Mouse (Mus musculus): ENCODE measurements at regions not wholly inside any gene's neighbourhood (a gene's known extent, or its start where the extent isn't known, plus 50 kb on each side); places are given as distances from the start of the nearest gene placed in this dataset. TPM values are rescaled to one million over a fixed set of nuclear protein-coding genes. Genes with fewer than 3 reads are reported as not detected.
"Not testable (repeated sequence)": the region's sequence is repeated elsewhere in the genome, so short reads cannot be mapped to it uniquely, and the experiment has no call there.

DNA sequence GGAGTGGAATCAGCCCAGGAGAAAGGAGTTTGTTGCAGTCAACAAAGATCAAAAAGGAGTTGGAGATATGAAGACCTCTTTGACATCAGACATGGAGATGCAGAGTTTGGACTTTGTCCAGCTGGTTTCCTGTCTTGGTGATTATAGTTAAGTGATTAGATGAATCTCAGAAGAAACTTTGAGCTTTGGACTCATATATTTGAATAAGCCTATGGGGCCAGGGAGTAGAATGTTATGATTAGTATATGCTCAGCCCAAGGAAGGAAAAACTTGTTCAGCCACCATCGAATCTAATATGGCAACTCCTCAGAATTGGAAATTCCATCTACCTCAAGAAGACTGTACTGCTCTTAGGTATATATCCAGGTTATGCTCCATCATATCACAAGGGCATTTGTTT is 137.6 kb upstream of the Klhl1 start:
- no peak for ATAC-seq (ENCODE audit: insufficient read depth, low read depth)

DNA sequence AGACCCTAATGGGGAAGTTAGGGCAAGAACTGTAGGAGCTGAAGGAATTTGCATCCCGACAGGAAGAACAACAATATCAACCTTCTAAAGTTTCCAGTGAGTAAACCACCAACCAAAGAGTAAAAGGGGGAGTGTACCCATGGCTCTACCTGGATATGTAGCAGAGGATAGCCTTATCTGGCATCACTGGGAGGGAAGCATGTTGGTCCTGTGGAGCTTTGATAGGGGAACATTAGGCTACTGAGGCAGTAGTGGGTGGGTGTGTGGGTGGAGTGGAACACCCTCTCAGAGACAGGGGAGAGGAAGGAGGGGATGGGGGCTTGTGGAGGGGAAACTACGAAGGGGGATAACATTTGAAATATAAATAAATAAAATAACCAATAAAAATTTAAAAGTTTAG is 111.4 kb upstream of the Klhl1 start:
- TF ChIP-seq CTCF (IDR thresholded peaks at IDR 0.05; ENCODE audit: low read depth) (no peak), EP300 (IDR thresholded peaks at IDR 0.05; ENCODE audit: low read depth) (no peak)
- 61% methylated on average over 2 of the region's 2 CpGs for WGBS
- Histone ChIP-seq H3K27ac (ENCODE audit: low read depth) (no peak overlapping the region), H3K36me3 (replicated peaks; ENCODE audit: control insufficient read depth, insufficient read depth, low read length) (no peaks in the 10 kb centered on the region), H3K4me2 (ENCODE audit: low read depth, low read length) (no peak overlapping the region), H3K27me3 (ENCODE audit: control insufficient read depth, insufficient read depth, low read length) (no peaks in the 10 kb centered on the region), H3K9ac (replicated peaks; ENCODE audit: low read depth, low read length) (no peak overlapping the region), H3K9me3 (replicated peaks; ENCODE audit: control insufficient read depth, low read length) (no peaks in the 10 kb centered on the region), H3K4me3 (ENCODE audit: low read depth, low read length) (no peak overlapping the region), H3K4me1 (ENCODE audit: control insufficient read depth, insufficient read depth) (no peaks in the 10 kb centered on the region)
- ATAC-seq (ENCODE audit: insufficient read depth, low read depth) (no peak), DNase-seq (ENCODE audit: low spot score) (no peak)

More for the DNA sequence above, 137.6 kb upstream of the Klhl1 start:
- H3K4me2 ChIP-seq (ENCODE audit: low read depth, low read length), result no peak overlapping the region
- no peak overlapping the region for H3K27ac ChIP-seq (ENCODE audit: low read depth)
- no peak overlapping the region for H3K9ac ChIP-seq (replicated peaks; ENCODE audit: low read depth, low read length)
- no peaks in the 10 kb centered on the region for H3K36me3 ChIP-seq (replicated peaks; ENCODE audit: control insufficient read depth, insufficient read depth, low read length)
- no peak overlapping the region for H3K4me3 ChIP-seq (ENCODE audit: low read depth, low read length)
- TF ChIP-seq CTCF (IDR thresholded peaks at IDR 0.05; ENCODE audit: low read depth) (no peak), EP300 (IDR thresholded peaks at IDR 0.05; ENCODE audit: low read depth) (no peak)
- WGBS, result 89% methylated on average over 1 of the region's 1 CpGs
- DNase-seq (ENCODE audit: low spot score), result no peak
- H3K4me1 ChIP-seq (ENCODE audit: control insufficient read depth, insufficient read depth), result no peaks in the 10 kb centered on the region
- no peaks in the 10 kb centered on the region for H3K9me3 ChIP-seq (replicated peaks; ENCODE audit: control insufficient read depth, low read length)
- no peaks in the 10 kb centered on the region for H3K27me3 ChIP-seq (ENCODE audit: control insufficient read depth, insufficient read depth, low read length)

GRCm38 (mm10) chr14:96606736-96607135 is 87.8 kb upstream of the Klhl1 start:
- DNase-seq (ENCODE audit: low spot score) (no peak), ATAC-seq (ENCODE audit: insufficient read depth, low read depth) (no peak)
- H3K4me2 ChIP-seq (ENCODE audit: low read depth, low read length), result no peak overlapping the region
- WGBS, result 73% methylated on average over 4 of the region's 4 CpGs
- no peaks in the 10 kb centered on the region for H3K27me3 ChIP-seq (ENCODE audit: control insufficient read depth, insufficient read depth, low read length)
- no peaks in the 10 kb centered on the region for H3K36me3 ChIP-seq (replicated peaks; ENCODE audit: control insufficient read depth, insufficient read depth, low read length)
- no peaks in the 10 kb centered on the region for H3K9me3 ChIP-seq (replicated peaks; ENCODE audit: control insufficient read depth, low read length)
- TF ChIP-seq EP300 (IDR thresholded peaks at IDR 0.05; ENCODE audit: low read depth) (no peak), CTCF (IDR thresholded peaks at IDR 0.05; ENCODE audit: low read depth) (no peak)
- H3K27ac ChIP-seq (ENCODE audit: low read depth), result no peak overlapping the region
- H3K4me3 ChIP-seq (ENCODE audit: low read depth, low read length), result no peak overlapping the region
- H3K9ac ChIP-seq (replicated peaks; ENCODE audit: low read depth, low read length), result no peak overlapping the region
- H3K4me1 ChIP-seq (ENCODE audit: control insufficient read depth, insufficient read depth), result no peaks in the 10 kb centered on the region

DNA sequence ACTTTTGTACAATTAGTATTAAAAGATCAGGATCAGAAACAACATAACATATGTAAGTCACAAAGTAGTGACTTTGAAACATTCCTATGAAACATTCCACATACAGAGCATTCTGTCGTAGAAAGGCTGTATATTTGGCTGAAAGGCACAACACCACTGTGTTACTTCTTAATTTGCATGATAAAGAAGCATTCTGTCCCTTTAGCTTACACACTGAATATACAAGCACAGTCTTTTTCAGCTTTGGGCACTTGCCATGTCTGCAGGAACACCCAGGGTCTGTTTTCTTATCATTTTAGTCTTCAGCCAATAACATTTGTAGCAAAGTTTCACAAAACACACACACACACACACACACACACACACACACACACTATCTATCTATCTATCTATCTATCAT is 82.2 kb upstream of the Klhl1 start:
- ATAC-seq (ENCODE audit: insufficient read depth, low read depth); H3K27ac ChIP-seq (ENCODE audit: low read depth); H3K4me1 ChIP-seq (ENCODE audit: control insufficient read depth, insufficient read depth); H3K4me3 ChIP-seq (ENCODE audit: low read depth, low read length); H3K4me2 ChIP-seq (ENCODE audit: low read depth, low read length); H3K9ac ChIP-seq (replicated peaks; ENCODE audit: low read depth, low read length); H3K27me3 ChIP-seq (ENCODE audit: control insufficient read depth, insufficient read depth, low read length); DNase-seq (ENCODE audit: low spot score); H3K9me3 ChIP-seq (replicated peaks; ENCODE audit: control insufficient read depth, low read length); H3K36me3 ChIP-seq (replicated peaks; ENCODE audit: control insufficient read depth, insufficient read depth, low read length): not testable (repeated sequence)
- WGBS, result 50% methylated on average over 1 of the region's 1 CpGs

DNA sequence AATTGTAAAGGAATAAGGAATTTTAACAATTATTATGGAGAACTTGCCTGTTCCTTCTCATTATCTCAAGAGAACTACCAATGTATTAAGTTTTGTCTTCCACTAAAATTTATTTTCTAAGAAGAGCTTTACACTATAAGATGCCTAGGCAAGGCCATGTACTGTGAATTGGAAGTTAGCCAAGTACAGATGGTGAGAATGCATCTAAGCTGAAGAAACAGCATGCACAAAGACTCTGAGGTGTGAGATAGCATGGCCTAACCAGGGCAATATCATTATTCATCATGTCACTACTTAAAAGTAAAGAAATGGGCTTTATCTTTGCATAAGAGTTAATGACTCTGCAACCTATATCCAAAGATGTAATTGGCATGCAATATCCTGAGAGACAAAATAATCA is 73.1 kb upstream of the Klhl1 start:
- Histone ChIP-seq H3K27ac (ENCODE audit: low read depth) (no peak overlapping the region), H3K4me2 (ENCODE audit: low read depth, low read length) (no peak overlapping the region), H3K4me3 (ENCODE audit: low read depth, low read length) (no peak overlapping the region), H3K27me3 (ENCODE audit: control insufficient read depth, insufficient read depth, low read length) (no peaks in the 10 kb centered on the region), H3K9me3 (replicated peaks; ENCODE audit: control insufficient read depth, low read length) (no peaks in the 10 kb centered on the region), H3K9ac (replicated peaks; ENCODE audit: low read depth, low read length) (no peak overlapping the region), H3K36me3 (replicated peaks; ENCODE audit: control insufficient read depth, insufficient read depth, low read length) (no peaks in the 10 kb centered on the region), H3K4me1 (ENCODE audit: control insufficient read depth, insufficient read depth) (no peaks in the 10 kb centered on the region)
- ATAC-seq (ENCODE audit: insufficient read depth, low read depth) (no peak), DNase-seq (ENCODE audit: low spot score) (no peak)
- TF ChIP-seq EP300 (IDR thresholded peaks at IDR 0.05; ENCODE audit: low read depth) (no peak), CTCF (IDR thresholded peaks at IDR 0.05; ENCODE audit: low read depth) (no peak)

Small RNA genes in the stretch of these regions (microRNA-seq; reads per million reads assigned to microRNA genes)
- gene Gm27441, result not detected
